Mouse (Mus musculus) cerebellum, adult 2 months (tissue): ENCODE results near the gene Rhbdd3.
"Not testable (repeated sequence)": the region's sequence is repeated elsewhere in the genome, so short reads cannot be mapped to it uniquely, and the experiment has no call there.

Experiments
- CTCF ChIP-seq: fragments of 200-500 bp; IDR thresholded peaks from 2 replicates; pipeline ENCODE4 v1.5.1; 2011; ENCODE audit warnings: low read depth, mild to moderate bottlenecking, control low read depth, low read length, moderate library complexity, borderline replicate concordance; ENCODE audit not compliant: insufficient read depth
- POLR2A ChIP-seq: fragments of 200-500 bp; IDR thresholded peaks from 2 replicates; pipeline ENCODE4 v1.6.1; 2011; ENCODE audit warnings: low read length, control low read depth, borderline replicate concordance; ENCODE audit not compliant: insufficient read depth

DNA sequence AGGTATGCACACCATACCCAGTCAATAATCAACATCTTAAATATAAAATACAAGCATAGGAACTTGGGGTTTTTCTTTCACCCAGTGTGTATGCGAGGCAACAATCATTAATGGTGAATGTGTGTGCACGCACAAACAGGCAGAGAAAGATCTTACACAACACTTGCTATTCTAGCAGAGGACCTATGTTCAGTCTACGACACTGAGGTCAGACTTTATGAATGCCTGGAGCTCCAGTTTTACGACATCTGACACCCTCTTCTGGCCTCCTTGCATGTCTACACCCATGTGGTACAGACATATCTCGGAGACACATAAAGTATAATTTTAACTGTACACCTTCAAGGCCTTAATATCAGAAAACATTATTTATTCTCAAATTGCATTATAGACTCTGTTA, 21.9 kb upstream of the Rhbdd3 start:
- not testable (repeated sequence) for TF ChIP-seq CTCF, POLR2A
